Mouse (Mus musculus): ENCODE results near the gene Lyz2. TPM values are rescaled to one million over a fixed set of nuclear protein-coding genes. Genes with fewer than 3 reads are reported as not detected.
"Not testable (repeated sequence)": the region's sequence is repeated elsewhere in the genome, so short reads cannot be mapped to it uniquely, and the experiment has no call there.

Gene Lyz2
- polyA plus RNA-seq, 1 experiment from 2014 or later = 65.0 TPM

DNA sequence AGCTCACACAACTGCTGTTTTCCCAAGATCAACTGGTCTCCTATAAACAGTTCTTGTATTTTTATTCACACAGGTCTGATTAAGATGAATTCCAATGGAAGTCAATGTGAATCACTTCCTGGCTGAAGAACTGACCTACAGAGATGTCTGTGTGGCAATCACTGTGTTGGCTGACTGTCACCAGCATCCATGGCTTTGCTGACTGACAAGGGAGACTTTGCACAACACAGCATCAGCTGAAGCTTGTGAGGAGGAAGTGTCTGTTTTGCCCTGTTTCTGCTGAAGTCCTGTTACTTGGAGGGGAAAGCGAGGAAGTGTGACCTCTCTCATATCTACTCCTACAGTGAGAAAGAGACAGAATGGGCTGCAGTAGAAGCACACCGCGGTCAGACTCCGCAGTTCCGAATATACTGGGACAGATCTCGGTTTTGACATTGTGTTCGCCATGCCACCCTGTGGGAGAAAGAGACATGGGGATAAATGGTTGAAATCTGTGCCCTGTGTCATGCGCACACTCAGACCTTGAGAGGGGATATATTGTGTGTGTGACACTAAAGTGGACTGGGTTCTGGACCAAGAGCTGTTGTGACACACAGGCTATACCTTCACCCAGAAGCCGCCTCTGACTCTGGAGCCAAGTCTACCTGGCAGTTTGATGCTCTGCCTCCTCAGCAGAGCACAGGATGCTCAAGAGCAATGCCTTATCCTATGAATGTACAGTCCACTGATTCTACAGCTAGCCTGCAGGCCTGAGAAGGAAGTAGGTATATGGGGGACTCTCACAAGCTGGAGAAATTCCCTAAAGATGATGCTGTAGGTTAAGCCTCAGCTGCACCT lies 6.3 kb upstream of the Lyz2 start:
- peak overlapping the region; percentile 57; the same call in 1 of the 2 replicates for H3K27ac ChIP-seq (ENCODE audit: low read depth, low read length)

DNA sequence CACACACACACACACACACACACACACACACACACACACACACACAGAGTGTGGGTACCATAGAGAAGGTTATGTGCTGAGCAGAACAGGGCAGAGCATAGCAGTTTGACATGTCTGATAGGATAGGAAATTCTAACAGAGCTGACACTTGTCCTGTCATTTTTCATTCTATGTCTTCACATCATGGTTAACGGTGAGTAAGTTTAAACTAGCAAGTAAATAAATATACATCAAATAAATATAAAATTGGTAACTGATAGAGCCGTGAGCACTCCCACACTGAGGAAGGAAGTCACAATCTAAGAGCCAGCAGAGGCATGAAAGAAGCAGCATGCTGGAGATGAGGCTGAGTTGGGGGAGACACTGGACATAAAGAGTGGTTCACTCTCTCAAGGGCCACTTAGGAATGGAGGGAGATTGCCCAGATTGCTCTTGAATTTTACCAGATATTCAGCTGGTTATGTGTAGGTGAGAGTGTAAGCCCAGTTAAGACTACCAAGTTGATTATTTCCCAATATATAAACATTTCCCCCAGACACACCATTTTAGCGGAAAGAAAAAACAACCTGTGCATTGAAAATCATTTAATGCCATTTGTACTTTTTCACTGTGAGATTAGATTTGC lies 5.2 kb upstream of the Lyz2 start:
- WGBS (ENCODE audit: insufficient replicate concordance) = 80% methylated on average over 3 of the region's 3 CpGs
- no peak overlapping the region for H3K4me2 ChIP-seq
- no peak overlapping the region for H3K9ac ChIP-seq (ENCODE audit: low read depth, low read length)
- H3K36me3 ChIP-seq (ENCODE audit: control insufficient read depth, insufficient read depth, low read length) = no peaks in the 10 kb centered on the region
- peaks cover 14% of the 10 kb centered on the region for H3K4me1 ChIP-seq (ENCODE audit: control insufficient read depth, insufficient read depth, low read length)
- no peaks in the 10 kb centered on the region for H3K9me3 ChIP-seq (replicated peaks; ENCODE audit: control insufficient read depth, low read length)
- H3K4me3 ChIP-seq (ENCODE audit: low read depth, low read length) = no peak overlapping the region
- peaks cover 5% of the 10 kb centered on the region; the same call in 1 of the 2 replicates for H3K27me3 ChIP-seq (ENCODE audit: control insufficient read depth, insufficient read depth, low read length)
- ATAC-seq (replicated peaks; ENCODE audit: insufficient number of reproducible peaks, low FRiP score, low TSS enrichment) = no peak
- H3K27ac ChIP-seq (ENCODE audit: low read depth, low read length) = no peak overlapping the region

More for the DNA sequence above, 6.3 kb upstream of the Lyz2 start:
- Histone ChIP-seq H3K27me3 (ENCODE audit: control insufficient read depth, insufficient read depth, low read length) (peaks cover 7% of the 10 kb centered on the region; the same call in 1 of the 2 replicates), H3K4me2 (no peak overlapping the region), H3K36me3 (ENCODE audit: control insufficient read depth, insufficient read depth, low read length) (no peaks in the 10 kb centered on the region), H3K9me3 (replicated peaks; ENCODE audit: control insufficient read depth, low read length) (no peaks in the 10 kb centered on the region), H3K4me3 (ENCODE audit: low read depth, low read length) (no peak overlapping the region), H3K4me1 (ENCODE audit: control insufficient read depth, insufficient read depth, low read length) (peaks cover 18% of the 10 kb centered on the region), H3K9ac (ENCODE audit: low read depth, low read length) (no peak overlapping the region)
- 84% methylated on average over 9 of the region's 9 CpGs for WGBS (ENCODE audit: insufficient replicate concordance)
- ATAC-seq (replicated peaks; ENCODE audit: insufficient number of reproducible peaks, low FRiP score, low TSS enrichment) = no peak

DNA sequence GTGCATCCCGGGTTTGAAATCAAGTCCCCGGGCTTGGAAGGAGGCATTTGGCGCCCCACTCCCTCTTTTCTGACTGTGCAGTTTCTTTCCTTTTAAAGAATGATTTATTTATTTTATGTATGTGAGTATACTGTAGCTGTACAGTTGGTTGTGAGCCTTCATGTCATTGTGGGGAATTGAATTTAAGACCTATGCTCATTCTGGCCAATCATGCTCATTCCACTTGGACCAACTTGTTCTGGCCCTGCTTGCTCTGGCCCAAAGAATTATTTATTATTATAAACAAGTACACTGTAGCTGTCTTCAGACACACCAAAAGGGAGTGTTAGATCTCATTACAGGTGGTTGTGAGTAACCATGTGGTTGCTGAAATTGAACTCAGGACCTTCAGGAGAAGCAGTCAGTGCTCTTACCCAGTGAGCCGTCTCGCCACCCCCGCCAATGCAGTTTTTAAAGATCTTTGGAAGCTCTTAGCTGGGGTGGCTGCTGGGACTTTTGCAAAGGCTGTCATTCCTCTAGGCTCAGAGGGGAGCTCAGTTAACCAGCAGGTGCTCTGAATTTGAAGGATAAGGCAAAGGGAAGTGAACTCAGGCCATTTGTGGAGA lies 4.3 kb upstream of the Lyz2 start:
- WGBS (ENCODE audit: insufficient replicate concordance) = 78% methylated on average over 6 of the region's 6 CpGs
- no peak overlapping the region for H3K4me2 ChIP-seq
- no peak overlapping the region for H3K9ac ChIP-seq (ENCODE audit: low read depth, low read length)
- H3K36me3 ChIP-seq (ENCODE audit: control insufficient read depth, insufficient read depth, low read length) = no peaks in the 10 kb centered on the region
- no peak overlapping the region for H3K27ac ChIP-seq (ENCODE audit: low read depth, low read length)
- no peak overlapping the region for H3K4me3 ChIP-seq (ENCODE audit: low read depth, low read length)
- H3K27me3 ChIP-seq (ENCODE audit: control insufficient read depth, insufficient read depth, low read length) = 0 out of 2 replicates have a peak, but pooled peaks cover 4% of the 10 kb centered on the region
- no peaks in the 10 kb centered on the region for H3K9me3 ChIP-seq (replicated peaks; ENCODE audit: control insufficient read depth, low read length)
- peaks cover 14% of the 10 kb centered on the region for H3K4me1 ChIP-seq (ENCODE audit: control insufficient read depth, insufficient read depth, low read length)
- ATAC-seq (replicated peaks; ENCODE audit: insufficient number of reproducible peaks, low FRiP score, low TSS enrichment) = no peak

DNA sequence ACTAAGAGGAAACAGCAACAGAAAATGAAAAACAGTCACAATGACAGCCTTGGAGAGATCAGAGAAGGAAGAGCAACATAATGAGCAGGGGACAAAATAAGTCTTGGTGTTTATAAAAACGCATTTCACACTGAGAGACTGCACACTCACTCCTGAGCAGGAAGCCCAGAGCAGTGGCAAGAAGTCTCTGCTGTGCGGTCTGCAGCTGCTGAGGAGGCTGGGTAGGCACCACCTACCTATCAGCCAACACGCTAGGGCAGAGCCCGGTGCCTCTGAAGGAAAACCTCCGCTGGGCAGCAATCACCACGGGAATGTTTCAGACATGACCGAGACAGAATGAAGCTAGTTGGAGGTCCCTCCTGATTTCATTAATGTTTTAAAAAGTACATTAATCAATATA lies 3.5 kb upstream of the Lyz2 start:
- H3K4me3 ChIP-seq (ENCODE audit: low read depth, low read length); H3K4me2 ChIP-seq; H3K27ac ChIP-seq (ENCODE audit: low read depth, low read length); ATAC-seq (replicated peaks; ENCODE audit: insufficient number of reproducible peaks, low FRiP score, low TSS enrichment); H3K9me3 ChIP-seq (replicated peaks; ENCODE audit: control insufficient read depth, low read length); H3K27me3 ChIP-seq (ENCODE audit: control insufficient read depth, insufficient read depth, low read length); H3K36me3 ChIP-seq (ENCODE audit: control insufficient read depth, insufficient read depth, low read length); H3K9ac ChIP-seq (ENCODE audit: low read depth, low read length): not testable (repeated sequence)
- WGBS (ENCODE audit: insufficient replicate concordance) = 59% methylated on average over 3 of the region's 7 CpGs
- H3K4me1 ChIP-seq (ENCODE audit: control insufficient read depth, insufficient read depth, low read length) = peaks cover 14% of the 10 kb centered on the region

DNA sequence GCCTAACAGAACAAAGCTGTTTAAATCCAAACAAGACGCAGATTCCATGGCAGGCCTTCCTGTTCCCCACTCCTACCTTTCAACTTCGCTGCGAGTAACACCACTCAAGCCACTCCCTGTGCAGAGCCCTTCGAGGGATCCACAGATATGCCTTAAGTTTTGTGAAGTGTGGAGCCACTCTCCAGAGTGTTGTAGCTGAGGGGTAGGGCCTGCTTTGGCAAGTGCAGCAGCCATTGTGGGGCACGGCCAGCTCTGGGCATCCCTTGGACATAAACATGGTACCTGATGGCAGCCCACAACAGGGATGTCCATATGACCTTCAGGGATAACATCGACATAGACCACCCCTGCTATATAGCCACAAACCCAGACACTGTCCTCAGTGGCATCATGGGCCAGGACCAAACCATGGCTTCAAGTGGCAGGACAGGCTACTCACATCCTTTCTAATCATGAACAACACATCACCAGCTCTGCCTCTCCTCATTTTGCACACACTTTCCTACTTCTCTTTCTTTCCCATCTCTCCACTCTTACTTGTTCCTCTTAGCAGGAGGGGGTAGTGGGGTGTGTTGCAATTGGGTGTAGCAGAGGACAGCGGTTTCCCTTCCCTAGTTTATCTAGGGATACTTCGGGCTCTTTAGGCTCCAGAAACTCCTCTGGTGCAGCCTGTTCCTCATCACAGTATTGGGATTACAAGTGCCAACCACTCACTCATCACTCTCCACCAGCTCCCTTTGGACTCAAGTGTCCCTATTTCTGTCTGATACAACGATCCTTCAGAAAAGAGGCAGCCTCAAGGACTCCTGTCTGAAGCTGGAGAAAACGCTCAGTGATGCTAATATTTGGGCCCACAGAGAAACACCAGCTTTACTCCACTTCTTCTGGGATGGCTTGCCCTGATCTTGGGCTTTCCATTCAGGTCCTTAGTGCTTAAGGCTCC lies 2.7 kb upstream of the Lyz2 start:
- H3K9ac ChIP-seq (ENCODE audit: low read depth, low read length) = no peak overlapping the region

DNA sequence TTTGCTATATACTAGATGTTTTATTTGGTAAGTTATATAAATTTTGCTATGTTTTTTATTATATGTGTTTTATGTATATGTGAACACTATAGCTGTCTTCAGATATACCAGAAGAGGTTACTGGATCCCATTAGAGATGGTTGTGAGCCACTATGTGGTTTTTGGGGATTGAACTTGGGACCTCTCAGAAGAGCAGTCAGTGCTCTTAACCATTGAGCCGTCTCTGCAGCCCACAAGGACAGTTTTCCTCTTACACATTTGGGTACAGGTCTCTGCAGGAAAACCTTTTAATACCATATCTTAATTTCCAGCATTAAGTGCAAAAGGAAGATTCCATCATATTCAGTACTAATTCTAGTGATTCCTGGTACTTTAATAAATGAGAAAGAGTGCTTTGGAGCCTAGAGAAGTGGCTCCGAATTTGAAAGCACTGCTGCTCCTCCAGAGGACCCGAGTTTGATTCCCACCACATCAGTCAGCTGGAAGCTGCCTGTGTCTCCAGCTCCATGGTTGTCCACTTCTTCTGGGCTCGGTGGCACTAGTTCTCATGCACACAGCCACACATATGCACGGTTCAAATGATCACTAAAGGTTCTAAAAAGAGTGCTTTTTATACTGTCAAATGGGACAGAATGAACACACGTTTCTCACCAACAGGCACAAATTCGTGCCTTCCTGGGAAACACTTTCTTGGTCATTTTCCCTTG lies 1.9 kb upstream of the Lyz2 start:
- WGBS (ENCODE audit: insufficient replicate concordance) = 73% methylated on average over 7 of the region's 7 CpGs
- no peak overlapping the region for H3K4me2 ChIP-seq
- no peak for ATAC-seq (replicated peaks; ENCODE audit: insufficient number of reproducible peaks, low FRiP score, low TSS enrichment)
- H3K4me1 ChIP-seq (ENCODE audit: control insufficient read depth, insufficient read depth, low read length) = peaks cover 14% of the 10 kb centered on the region
- no peaks in the 10 kb centered on the region for H3K36me3 ChIP-seq (ENCODE audit: control insufficient read depth, insufficient read depth, low read length)
- H3K9me3 ChIP-seq (replicated peaks; ENCODE audit: control insufficient read depth, low read length) = no peaks in the 10 kb centered on the region
- no peak overlapping the region for H3K9ac ChIP-seq (ENCODE audit: low read depth, low read length)
- H3K27me3 ChIP-seq (ENCODE audit: control insufficient read depth, insufficient read depth, low read length) = peaks cover 6% of the 10 kb centered on the region; the same call in 1 of the 2 replicates
- H3K27ac ChIP-seq (ENCODE audit: low read depth, low read length) = 0 out of 2 replicates have a peak overlapping the region, but pooled peaks have one; percentile 55
- H3K4me3 ChIP-seq (ENCODE audit: low read depth, low read length) = no peak overlapping the region

More for the DNA sequence above, 2.7 kb upstream of the Lyz2 start:
- no peaks in the 10 kb centered on the region for H3K9me3 ChIP-seq (replicated peaks; ENCODE audit: control insufficient read depth, low read length)
- H3K36me3 ChIP-seq (ENCODE audit: control insufficient read depth, insufficient read depth, low read length) = no peaks in the 10 kb centered on the region
- H3K4me3 ChIP-seq (ENCODE audit: low read depth, low read length) = no peak overlapping the region
- 0 out of 2 replicates have a peak overlapping the region, but pooled peaks have one; percentile 55 for H3K27ac ChIP-seq (ENCODE audit: low read depth, low read length)
- peaks cover 14% of the 10 kb centered on the region for H3K4me1 ChIP-seq (ENCODE audit: control insufficient read depth, insufficient read depth, low read length)
- ATAC-seq (replicated peaks; ENCODE audit: insufficient number of reproducible peaks, low FRiP score, low TSS enrichment) = 0 out of 2 replicates have a peak, but pooled peaks have one; percentile 22
- H3K4me2 ChIP-seq = no peak overlapping the region
- peaks cover 6% of the 10 kb centered on the region; the same call in 1 of the 2 replicates for H3K27me3 ChIP-seq (ENCODE audit: control insufficient read depth, insufficient read depth, low read length)
- 57% methylated on average over 10 of the region's 10 CpGs for WGBS (ENCODE audit: insufficient replicate concordance)

DNA sequence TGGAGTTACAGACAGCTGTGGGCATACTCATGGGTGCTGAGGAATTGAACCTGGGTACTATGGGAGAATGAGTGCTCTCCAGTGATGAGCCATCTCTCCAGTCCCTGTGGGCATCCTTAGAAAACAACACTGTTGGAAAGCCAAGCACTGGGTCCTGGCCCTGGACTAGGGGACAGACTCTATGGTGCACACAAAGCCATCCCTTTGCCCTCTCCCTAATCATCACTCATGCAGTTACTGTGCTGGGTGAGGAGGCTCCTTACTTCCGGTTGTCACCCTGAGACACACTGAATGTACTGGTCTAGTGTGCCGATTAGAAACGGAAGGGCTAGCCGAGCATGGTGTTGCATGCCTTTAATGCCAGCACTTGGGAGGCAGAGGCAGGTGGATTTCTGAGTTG lies 1.1 kb upstream of the Lyz2 start:
- ATAC-seq (replicated peaks; ENCODE audit: insufficient number of reproducible peaks, low FRiP score, low TSS enrichment); H3K27me3 ChIP-seq (ENCODE audit: control insufficient read depth, insufficient read depth, low read length); H3K27ac ChIP-seq (ENCODE audit: low read depth, low read length); H3K4me3 ChIP-seq (ENCODE audit: low read depth, low read length); H3K4me2 ChIP-seq; H3K36me3 ChIP-seq (ENCODE audit: control insufficient read depth, insufficient read depth, low read length); H3K9ac ChIP-seq (ENCODE audit: low read depth, low read length); H3K9me3 ChIP-seq (replicated peaks; ENCODE audit: control insufficient read depth, low read length): not testable (repeated sequence)
- H3K4me1 ChIP-seq (ENCODE audit: control insufficient read depth, insufficient read depth, low read length) = peaks cover 10% of the 10 kb centered on the region
- 74% methylated on average over 4 of the region's 4 CpGs for WGBS (ENCODE audit: insufficient replicate concordance)

Measured in heart, embryonic 11.5 days (tissue).